Mouse (Mus musculus): ENCODE data around the gene Iffo2. TPM values are rescaled to one million over a fixed set of nuclear protein-coding genes. Genes with fewer than 3 reads are reported as not detected.

Iffo2 gene
- polyA plus RNA-seq, 1 experiment from 2014 or later, result 3.2 TPM

- Histone ChIP-seq H3K4me2 (replicated peaks) (peak within 1 kb of the TSS; percentile 95), H3K9ac (peak within 1 kb of the TSS; percentile 72), H3K4me3 (replicated peaks) (peak within 1 kb of the TSS; percentile 66), H3K9me3 (no peaks in the 10 kb centered on the region), H3K27me3 (replicated peaks) (peaks cover 13% of the 10 kb centered on the region; the same call in 1 of the 2 replicates), H3K4me1 (replicated peaks) (peaks cover 15% of the 10 kb centered on the region), H3K27ac (peak within 1 kb of the TSS; percentile 81), H3K36me3 (no peaks in the 10 kb centered on the region)
- ATAC-seq, result peak; percentile 100
- under 1% methylated on average over 34 of the region's 38 CpGs for WGBS
Measured at GRCm38 (mm10) chr4:139622373-139623282, 92.3 kb downstream of the Iffo2 start, which contains the start of gene Aldh4a1. Aldh4a1 (plus strand) TSS chr4:139622866.

GRCm38 (mm10) chr4:139623434-139624115 lies 93.2 kb downstream of the Iffo2 start:
- Histone ChIP-seq H3K27me3 (replicated peaks) (peaks cover 17% of the 10 kb centered on the region; the same call in 1 of the 2 replicates), H3K27ac (no peak overlapping the region), H3K9me3 (no peaks in the 10 kb centered on the region), H3K36me3 (no peaks in the 10 kb centered on the region), H3K4me2 (replicated peaks) (peak overlapping the region; percentile 95), H3K9ac (peak overlapping the region; percentile 72), H3K4me3 (replicated peaks) (peak overlapping the region; percentile 66), H3K4me1 (replicated peaks) (peaks cover 15% of the 10 kb centered on the region)
- ATAC-seq, result no peak
- 17% methylated on average over 21 of the region's 21 CpGs for WGBS

GRCm38 (mm10) chr4:139624116-139624489 lies 93.8 kb downstream of the Iffo2 start:
- Histone ChIP-seq H3K4me2 (replicated peaks) (peak overlapping the region; percentile 95), H3K27ac (no peak overlapping the region), H3K9me3 (no peaks in the 10 kb centered on the region), H3K4me1 (replicated peaks) (peaks cover 15% of the 10 kb centered on the region), H3K36me3 (no peaks in the 10 kb centered on the region), H3K4me3 (replicated peaks) (peak overlapping the region; percentile 66; the same call in 1 of the 2 replicates), H3K27me3 (replicated peaks) (peaks cover 19% of the 10 kb centered on the region; the same call in 1 of the 2 replicates), H3K9ac (no peak overlapping the region)
- ATAC-seq, result no peak
- 46% methylated on average over 5 of the region's 5 CpGs for WGBS

GRCm38 (mm10) chr4:139624706-139625105 lies 94.4 kb downstream of the Iffo2 start:
- Histone ChIP-seq H3K27ac (no peak overlapping the region), H3K27me3 (replicated peaks) (peaks cover 19% of the 10 kb centered on the region; the same call in 1 of the 2 replicates), H3K9me3 (no peaks in the 10 kb centered on the region), H3K4me2 (replicated peaks) (no peak overlapping the region; the same call in 1 of the 2 replicates), H3K36me3 (no peaks in the 10 kb centered on the region), H3K4me1 (replicated peaks) (peaks cover 15% of the 10 kb centered on the region), H3K4me3 (replicated peaks) (no peak overlapping the region), H3K9ac (no peak overlapping the region)
- ATAC-seq, result no peak
- WGBS, result 67% methylated on average over 10 of the region's 10 CpGs

- H3K36me3 ChIP-seq, result no peaks in the 10 kb centered on the region
- peaks cover 15% of the 10 kb centered on the region for H3K4me1 ChIP-seq (replicated peaks)
- H3K27ac ChIP-seq, result no peak overlapping the region
- H3K9ac ChIP-seq, result no peak overlapping the region
- peaks cover 30% of the 10 kb centered on the region for H3K27me3 ChIP-seq (replicated peaks)
- 92% methylated on average over 11 of the region's 11 CpGs for WGBS
- no peak overlapping the region for H3K4me2 ChIP-seq (replicated peaks)
- H3K9me3 ChIP-seq, result no peaks in the 10 kb centered on the region
- no peak overlapping the region for H3K4me3 ChIP-seq (replicated peaks)
- no peak for ATAC-seq
Measured at GRCm38 (mm10) chr4:139627361-139627760, 97.0 kb downstream of the Iffo2 start.

DNA sequence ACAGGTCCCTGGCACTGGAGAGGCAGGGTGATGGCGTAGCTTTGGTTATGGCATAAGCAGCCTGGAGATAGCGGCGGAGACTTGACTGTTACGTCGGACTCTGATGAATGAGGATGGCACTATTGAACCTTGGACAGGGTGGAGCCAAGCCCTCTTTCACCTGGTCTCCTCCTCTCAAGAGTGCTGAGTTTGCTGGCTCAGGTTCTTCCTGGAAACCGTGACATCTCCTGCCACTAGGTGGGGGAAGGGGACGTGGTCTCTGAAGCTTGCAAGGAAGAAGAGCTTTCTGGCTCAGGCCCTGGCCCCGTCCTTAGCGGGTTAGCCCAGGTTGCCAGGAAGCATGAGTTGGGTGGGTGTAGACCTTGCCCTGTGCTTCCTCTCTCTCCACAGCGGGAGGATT lies 99.8 kb downstream of the Iffo2 start:
- H3K4me1 ChIP-seq (replicated peaks), result no peaks in the 10 kb centered on the region
- WGBS, result 54% methylated on average over 10 of the region's 10 CpGs
- H3K4me3 ChIP-seq (replicated peaks), result no peak overlapping the region
- H3K36me3 ChIP-seq, result no peaks in the 10 kb centered on the region
- H3K27me3 ChIP-seq (replicated peaks), result peaks cover 44% of the 10 kb centered on the region
- H3K4me2 ChIP-seq (replicated peaks), result no peak overlapping the region
- H3K27ac ChIP-seq, result no peak overlapping the region
- peak; percentile 43; the same call in 1 of the 2 replicates for ATAC-seq
- H3K9me3 ChIP-seq, result no peaks in the 10 kb centered on the region
- no peak overlapping the region for H3K9ac ChIP-seq

DNA sequence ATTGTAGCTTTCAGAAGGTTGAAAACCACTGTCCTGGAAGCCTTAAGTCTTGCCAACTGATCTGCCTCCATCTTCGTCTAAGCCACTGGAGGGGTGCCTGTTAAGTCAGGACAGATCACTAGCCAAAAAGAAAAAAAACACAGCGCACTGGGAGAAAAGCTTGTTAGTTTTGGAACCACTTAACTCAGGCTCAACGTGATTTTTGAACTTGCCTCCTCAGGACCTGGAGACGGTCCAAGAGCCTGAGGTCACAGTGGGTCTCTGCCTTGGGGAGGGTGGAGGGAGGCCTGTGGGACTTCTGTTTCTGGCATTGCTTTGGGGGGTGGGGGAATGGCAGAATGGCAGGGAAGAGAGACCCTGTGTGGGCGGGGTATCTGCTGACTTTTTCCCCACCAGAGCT lies 100.8 kb downstream of the Iffo2 start:
- 69% methylated on average over 5 of the region's 5 CpGs for WGBS
- no peaks in the 10 kb centered on the region for H3K9me3 ChIP-seq
- H3K4me1 ChIP-seq (replicated peaks), result no peaks in the 10 kb centered on the region
- H3K27ac ChIP-seq, result no peak overlapping the region
- peaks cover 50% of the 10 kb centered on the region for H3K27me3 ChIP-seq (replicated peaks)
- no peaks in the 10 kb centered on the region for H3K36me3 ChIP-seq
- H3K9ac ChIP-seq, result no peak overlapping the region
- ATAC-seq, result no peak
- no peak overlapping the region for H3K4me3 ChIP-seq (replicated peaks)
- no peak overlapping the region for H3K4me2 ChIP-seq (replicated peaks)

- Histone ChIP-seq H3K36me3 (no peaks in the 10 kb centered on the region), H3K27me3 (replicated peaks) (peaks cover 50% of the 10 kb centered on the region), H3K27ac (no peak overlapping the region)
Measured at GRCm38 (mm10) chr4:139631569-139632253, 101.4 kb downstream of the Iffo2 start.

GRCm38 (mm10) chr4:139632254-139632580 lies 101.9 kb downstream of the Iffo2 start:
- no peak for ATAC-seq
- WGBS, result 72% methylated on average over 10 of the region's 10 CpGs
- H3K27me3 ChIP-seq (replicated peaks), result peaks cover 51% of the 10 kb centered on the region
- H3K4me2 ChIP-seq (replicated peaks), result no peak overlapping the region
- H3K4me3 ChIP-seq (replicated peaks), result no peak overlapping the region
- no peaks in the 10 kb centered on the region for H3K36me3 ChIP-seq
- no peaks in the 10 kb centered on the region for H3K4me1 ChIP-seq (replicated peaks)
- no peak overlapping the region for H3K9ac ChIP-seq
- H3K27ac ChIP-seq, result no peak overlapping the region
- no peaks in the 10 kb centered on the region for H3K9me3 ChIP-seq

More at GRCm38 (mm10) chr4:139631569-139632253, 101.4 kb downstream of the Iffo2 start:
- 88% methylated on average over 7 of the region's 7 CpGs for WGBS
- H3K9ac ChIP-seq, result no peak overlapping the region
- H3K4me3 ChIP-seq (replicated peaks), result no peak overlapping the region
- H3K9me3 ChIP-seq, result no peaks in the 10 kb centered on the region
- H3K4me2 ChIP-seq (replicated peaks), result no peak overlapping the region
- ATAC-seq, result no peak
- H3K4me1 ChIP-seq (replicated peaks), result no peaks in the 10 kb centered on the region

DNA sequence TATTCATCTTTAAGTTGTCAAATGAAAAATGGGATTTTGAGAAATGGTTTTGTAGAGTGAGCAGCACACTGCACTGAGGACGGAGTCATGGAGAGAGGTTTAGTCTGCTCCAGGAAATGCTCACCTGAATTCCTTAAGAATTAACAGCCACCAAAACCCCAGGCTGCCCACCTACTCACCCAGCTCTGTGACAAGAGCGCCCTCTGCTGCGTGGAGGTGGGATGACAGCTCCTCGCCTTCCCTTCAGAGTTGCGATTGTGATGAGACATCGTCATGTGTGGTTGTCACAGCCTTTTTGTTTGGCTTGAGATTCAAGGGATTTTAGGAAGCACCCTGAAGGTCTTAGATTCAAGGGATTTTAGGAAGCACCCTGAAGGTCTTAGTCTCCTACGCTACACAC lies 106.0 kb downstream of the Iffo2 start:
- no peak overlapping the region for H3K4me3 ChIP-seq (replicated peaks)
- no peaks in the 10 kb centered on the region for H3K9me3 ChIP-seq
- H3K36me3 ChIP-seq, result no peaks in the 10 kb centered on the region
- H3K4me1 ChIP-seq (replicated peaks), result peaks cover 5% of the 10 kb centered on the region
- no peak overlapping the region for H3K9ac ChIP-seq
- no peak overlapping the region for H3K4me2 ChIP-seq (replicated peaks)
- no peak overlapping the region for H3K27ac ChIP-seq
- WGBS, result 25% methylated on average over 7 of the region's 7 CpGs
- peaks cover 43% of the 10 kb centered on the region for H3K27me3 ChIP-seq (replicated peaks)
- no peak for ATAC-seq

DNA sequence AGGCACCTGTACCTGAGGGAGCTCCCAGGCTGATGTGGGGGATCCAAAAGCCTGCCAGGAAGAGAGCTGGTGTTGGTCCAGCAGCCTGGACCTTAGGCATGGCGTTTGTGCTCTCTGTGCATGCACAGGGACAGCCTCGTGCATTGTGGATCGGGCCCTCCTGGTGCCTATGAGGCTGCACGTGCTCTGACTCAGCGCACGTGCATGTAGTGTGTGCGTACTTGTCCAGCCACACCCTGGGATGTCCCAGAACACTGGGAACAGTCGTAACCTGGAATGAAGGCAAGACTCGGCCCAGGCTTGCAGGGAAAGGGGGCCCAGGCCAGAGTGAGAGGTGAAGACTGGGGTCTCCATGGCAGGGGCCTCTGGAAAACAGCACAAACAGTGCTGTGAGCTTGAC lies 107.5 kb downstream of the Iffo2 start:
- Histone ChIP-seq H3K27me3 (replicated peaks) (peaks cover 39% of the 10 kb centered on the region), H3K9me3 (no peaks in the 10 kb centered on the region), H3K4me2 (replicated peaks) (no peak overlapping the region), H3K4me1 (replicated peaks) (peaks cover 15% of the 10 kb centered on the region), H3K4me3 (replicated peaks) (no peak overlapping the region), H3K27ac (no peak overlapping the region), H3K9ac (no peak overlapping the region), H3K36me3 (no peaks in the 10 kb centered on the region)
- 80% methylated on average over 9 of the region's 9 CpGs for WGBS
- no peak for ATAC-seq

DNA sequence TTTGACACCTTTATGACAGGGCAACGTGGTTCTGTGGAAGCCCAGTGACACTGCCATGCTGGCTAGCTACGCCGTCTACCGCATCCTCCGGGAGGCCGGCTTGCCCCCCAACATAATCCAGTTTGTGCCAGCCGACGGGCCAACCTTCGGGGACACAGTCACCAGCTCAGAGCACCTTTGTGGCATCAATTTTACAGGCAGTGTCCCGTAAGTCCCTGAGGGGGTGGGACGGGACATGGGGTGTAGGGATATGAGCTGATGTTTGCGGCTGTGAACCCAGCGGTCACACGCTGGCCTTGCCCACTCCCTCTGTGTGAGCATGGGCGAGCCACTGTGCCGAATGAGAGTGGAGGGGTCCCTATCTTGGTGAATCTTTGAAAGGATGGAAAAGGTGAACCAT lies 108.0 kb downstream of the Iffo2 start:
- no peak overlapping the region for H3K9ac ChIP-seq
- ATAC-seq, result no peak
- H3K36me3 ChIP-seq, result no peaks in the 10 kb centered on the region
- peaks cover 15% of the 10 kb centered on the region for H3K4me1 ChIP-seq (replicated peaks)
- WGBS, result 91% methylated on average over 16 of the region's 16 CpGs
- no peak overlapping the region for H3K27ac ChIP-seq
- no peak overlapping the region for H3K4me2 ChIP-seq (replicated peaks)
- no peak overlapping the region for H3K4me3 ChIP-seq (replicated peaks)
- H3K27me3 ChIP-seq (replicated peaks), result peaks cover 39% of the 10 kb centered on the region
- no peaks in the 10 kb centered on the region for H3K9me3 ChIP-seq
